Mouse (Mus musculus) activated CD4-positive, CD25-positive, alpha-beta regulatory T cell (primary cell): ENCODE results near the gene Ttc26. TPM values are rescaled to one million over a fixed set of nuclear protein-coding genes. Genes with fewer than 3 reads are reported as not detected.

ENCODE experiments used
- polyA plus RNA-seq, 2 experiments: library from polyadenylated mRNA; unstranded; fragments of 100-300 nt; shearing (Covaris generic); gene quantifications; one replicate each; pipeline ENCODE4 v1.2.1; 2017

The Ttc26 gene
- polyA plus RNA-seq = under 1 TPM; 0.10 to 0.29 TPM

GRCm38 (mm10) chr6:38381129-38381771 lies at the start of gene Ttc26:
Gene Ttc26, plus strand, starts transcription at chr6:38381469.

GRCm38 (mm10) chr6:38353811-38354722 lies 27.2 kb upstream of the Ttc26 start, which contains the start of gene Zc3hav1:
Gene Zc3hav1, minus strand, starts transcription at chr6:38354603.

GRCm38 (mm10) chr6:38433261-38434033 lies 52.2 kb downstream of the Ttc26 start, which contains the start of gene Ubn2:
Gene Ubn2, plus strand, starts transcription at chr6:38433950.

Other genes with a start within 250 kb of the Ttc26 start
- 1 to 10 TPM in 1 of 2 experiments, not detected in 1; 3.8 TPM for gene D630045J12Rik, start 127.5 kb upstream of the Ttc26 start, polyA plus RNA-seq
- 1 to 10 TPM in 1 of 2 experiments, under 1 TPM in 1; 0.57 to 1.1 TPM for gene Zc3hav1l, start 82.2 kb upstream of the Ttc26 start, polyA plus RNA-seq
- 100 to 1,000 TPM in 1 of 2 experiments, 10 to 100 TPM in 1; 83.2 to 131 TPM for gene Zc3hav1, start 26.9 kb upstream of the Ttc26 start, polyA plus RNA-seq
- gene Ubn2, start 52.5 kb downstream of the Ttc26 start, polyA plus RNA-seq = 10 to 100 TPM; 21.4 to 22.1 TPM
- gene Fmc1, start 152.0 kb downstream of the Ttc26 start, polyA plus RNA-seq = 10 to 100 TPM; 37.8 to 57.2 TPM
- gene Luc7l2, start 169.9 kb downstream of the Ttc26 start, polyA plus RNA-seq = 10 to 100 TPM; 68.8 to 70.9 TPM